Mouse (Mus musculus): Measurements from ENCODE around the gene Hspb7.

Gene Hspb7

GRCm38 (mm10) chr4:141419398-141420191 lies 984 bp upstream of the Hspb7 start:
- DNase-seq (ENCODE audit: low read depth, low spot score), result no peak

DNA sequence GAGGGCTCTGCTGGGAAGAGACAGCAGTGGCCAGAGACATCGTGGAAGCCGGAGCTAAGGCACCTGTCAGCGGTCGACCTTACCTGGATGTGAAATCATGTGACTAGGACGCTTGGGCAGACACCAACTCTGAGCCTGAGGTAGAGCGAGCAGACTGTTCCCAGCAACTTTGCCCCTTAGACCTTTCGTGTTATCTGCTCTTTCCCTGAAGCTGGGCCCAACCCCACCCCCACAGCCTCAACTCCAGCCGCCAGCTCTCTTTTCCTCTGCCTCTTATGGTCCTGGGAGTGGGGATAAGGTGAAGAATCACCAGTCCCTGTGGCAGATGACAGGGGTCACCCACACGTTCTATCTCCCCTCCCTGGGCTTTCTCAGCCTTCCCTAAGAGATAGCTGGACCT lies 307 bp downstream of the Hspb7 start:
- no peak for DNase-seq (ENCODE audit: low read depth, low spot score)

GRCm38 (mm10) chr4:141421423-141421822 lies 844 bp downstream of the Hspb7 start:
- no peak for DNase-seq (ENCODE audit: low read depth, low spot score)

GRCm38 (mm10) chr4:141422841-141423240 lies 2.3 kb downstream of the Hspb7 start:
- DNase-seq (ENCODE audit: low read depth, low spot score), result no peak

DNA sequence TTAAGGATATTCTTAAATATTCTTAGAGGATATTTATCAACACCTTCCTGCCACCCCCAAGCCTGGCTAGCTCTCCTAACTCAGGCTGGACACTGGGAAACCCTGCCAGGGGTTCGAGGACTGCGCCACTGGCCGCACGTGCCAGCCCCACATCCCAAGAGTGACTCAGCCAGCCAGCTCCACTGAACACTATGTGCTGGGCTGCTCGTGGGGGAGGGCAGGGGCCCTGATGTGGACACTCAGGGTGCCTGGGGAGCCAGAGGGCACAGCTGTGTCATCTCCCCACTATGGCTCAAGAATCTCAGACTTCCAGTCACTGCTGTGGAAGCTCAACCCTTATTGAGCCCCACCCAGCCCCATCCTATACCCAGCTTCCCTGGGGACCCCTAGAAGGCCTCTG lies 2.7 kb downstream of the Hspb7 start:
- no peak for DNase-seq (ENCODE audit: low read depth, low spot score)

- DNase-seq (ENCODE audit: low read depth, low spot score), result no peak
Observed at GRCm38 (mm10) chr4:141423691-141424431, 3.3 kb downstream of the Hspb7 start.

DNA sequence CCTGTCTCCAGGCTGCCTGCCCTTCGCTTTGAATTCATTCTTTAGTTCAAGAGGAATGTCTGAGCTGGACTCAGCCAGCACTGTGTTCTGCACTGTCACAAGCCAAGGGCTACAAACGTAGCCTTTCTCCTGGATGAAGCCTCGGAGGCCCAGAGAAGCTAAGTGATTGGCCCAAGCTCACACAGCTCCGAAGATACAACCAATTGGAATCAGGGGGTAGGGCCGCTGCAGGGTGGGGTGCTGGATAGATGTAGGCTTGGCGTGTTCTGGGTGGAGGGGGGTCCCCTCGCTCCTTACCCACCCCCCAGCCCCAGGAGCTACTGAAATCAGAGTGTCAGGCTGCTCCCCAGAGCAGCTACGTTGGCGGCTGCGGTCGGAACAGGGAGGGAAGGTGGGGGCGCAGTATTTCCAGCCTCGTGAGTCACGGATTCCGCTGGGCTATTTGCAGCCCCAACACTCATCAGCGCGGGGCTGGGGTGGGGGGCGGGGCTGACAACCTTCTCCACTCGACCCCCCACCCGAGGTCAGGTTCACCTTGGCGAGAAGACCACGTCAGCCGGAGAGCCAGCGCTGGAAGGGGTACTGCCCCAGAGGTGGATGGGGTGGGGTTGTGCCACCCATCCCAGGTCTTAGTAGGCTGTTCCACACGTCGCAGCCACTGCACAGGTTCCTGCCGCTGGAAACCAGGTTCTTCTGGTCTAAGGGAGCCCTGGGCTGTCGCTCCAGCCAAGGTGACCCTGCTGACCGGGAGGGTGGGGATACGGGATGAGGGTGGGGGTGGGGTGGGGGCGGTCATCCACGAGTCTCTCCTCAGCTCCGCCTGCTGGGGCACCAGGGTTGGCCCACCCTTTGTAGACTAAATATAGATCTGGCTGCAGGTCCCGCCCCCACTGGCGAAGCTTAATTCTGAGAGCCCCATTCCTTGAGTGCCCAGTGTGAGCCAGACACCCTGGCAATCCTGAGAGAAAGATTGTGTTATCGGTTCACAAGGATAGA lies 5.2 kb downstream of the Hspb7 start:
- DNase-seq (ENCODE audit: low read depth, low spot score), result no peak

GRCm38 (mm10) chr4:141426796-141427745 lies 6.5 kb downstream of the Hspb7 start:
- DNase-seq (ENCODE audit: low read depth, low spot score), result no peak

DNA sequence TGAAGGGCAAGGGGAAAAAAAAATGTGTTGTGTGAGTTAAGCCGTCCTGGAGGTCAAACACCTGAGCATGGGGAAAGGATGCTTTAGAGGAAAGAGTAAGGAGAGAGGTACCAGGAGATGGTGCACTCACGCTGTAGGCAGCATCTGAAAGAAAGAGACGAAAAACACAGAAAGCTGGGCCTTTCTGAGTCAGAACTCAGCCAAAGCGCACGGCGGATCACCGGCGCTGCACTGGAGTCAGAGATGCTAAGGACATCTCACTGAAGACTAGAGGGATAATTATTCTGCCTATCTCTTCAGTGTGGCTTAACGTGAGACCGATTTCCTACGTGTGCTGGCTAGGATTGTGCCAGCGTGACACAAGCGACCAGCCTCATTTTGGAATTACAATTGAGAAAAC lies 7.3 kb downstream of the Hspb7 start:
- DNase-seq (ENCODE audit: low read depth, low spot score), result no peak

DNA sequence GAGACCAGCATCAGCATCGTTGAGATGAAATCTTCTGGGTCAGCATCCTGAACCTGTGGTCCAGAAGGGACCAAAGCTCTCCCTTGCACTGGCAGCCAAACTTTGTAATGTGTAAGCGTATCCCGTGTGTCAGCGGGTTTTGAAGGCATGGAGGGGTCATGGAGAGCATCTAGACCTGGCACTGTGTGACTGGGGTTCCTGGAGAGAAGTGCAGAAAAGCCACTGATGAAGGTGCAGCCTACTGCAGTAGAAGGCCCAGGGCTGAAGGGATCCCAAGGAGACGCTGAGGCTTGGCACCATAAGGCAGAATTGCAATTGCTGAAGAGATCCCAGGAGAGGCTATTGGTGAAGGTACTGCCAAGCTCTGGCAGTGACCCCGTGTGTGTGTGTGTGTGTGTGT lies 8.8 kb downstream of the Hspb7 start:
- DNase-seq (ENCODE audit: low read depth, low spot score), result no peak

DNA sequence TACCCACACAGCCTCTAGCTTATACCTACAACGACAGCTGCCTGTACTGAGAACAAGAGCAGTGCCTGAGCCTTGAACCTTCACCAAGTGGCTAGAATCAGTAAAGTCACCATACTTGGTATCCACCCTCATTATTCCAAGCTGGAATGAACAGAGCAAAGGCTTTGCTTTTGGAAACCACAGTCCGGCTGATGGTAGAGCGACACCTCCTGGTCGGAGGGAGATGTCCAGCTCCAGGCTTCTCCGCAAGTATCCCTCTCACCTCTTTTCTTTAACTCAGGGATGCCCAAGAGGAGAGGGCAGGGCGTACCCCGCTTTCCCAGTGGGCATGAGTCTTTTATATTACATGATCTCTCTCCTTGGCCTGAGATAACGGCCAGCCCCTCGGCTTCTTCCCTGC lies 9.3 kb downstream of the Hspb7 start:
- no peak for DNase-seq (ENCODE audit: low read depth, low spot score)

DNA sequence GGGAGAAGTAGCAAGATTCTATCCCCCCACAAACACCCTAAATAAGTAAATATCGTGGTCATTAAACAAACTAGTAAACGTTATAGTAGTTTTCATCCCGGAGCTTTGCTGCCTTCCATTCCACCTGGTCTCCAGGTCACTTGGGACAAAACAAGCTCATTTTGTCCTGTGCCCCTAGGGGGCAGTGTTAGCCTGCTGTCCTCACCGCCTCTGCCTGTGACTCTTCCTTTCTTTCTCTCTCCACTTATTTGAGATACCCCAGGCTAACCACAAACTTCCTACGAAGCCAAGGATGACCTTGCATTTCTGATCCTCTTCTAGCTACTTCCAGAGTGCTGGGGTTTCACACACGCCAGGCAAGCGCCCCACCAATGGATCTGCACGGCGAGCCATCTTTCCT lies 10.4 kb downstream of the Hspb7 start:
- DNase-seq (ENCODE audit: low read depth, low spot score), result no peak

DNA sequence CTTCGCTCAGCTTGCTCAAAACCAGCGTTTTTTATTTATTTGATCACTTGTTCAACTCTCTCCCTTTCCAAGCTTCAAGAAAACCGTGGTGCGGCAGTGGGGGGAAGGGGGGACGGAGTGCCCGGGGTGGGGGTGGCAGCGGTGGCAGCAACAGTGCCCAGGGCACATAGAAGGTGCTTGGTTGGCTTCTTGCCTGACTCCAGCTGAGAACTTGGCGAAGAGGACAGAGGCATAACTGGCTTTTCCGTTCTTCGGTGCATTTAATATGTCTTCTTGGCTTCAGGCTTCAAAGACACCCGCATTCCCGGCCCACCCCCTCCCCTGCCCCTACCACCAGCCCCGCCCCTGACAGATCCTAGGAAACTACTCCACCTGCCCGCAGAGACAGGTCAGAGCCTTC lies 12.1 kb downstream of the Hspb7 start:
- DNase-seq (ENCODE audit: low read depth, low spot score), result no peak

- no peak for DNase-seq (ENCODE audit: low read depth, low spot score)
Observed at GRCm38 (mm10) chr4:141433191-141433590, 12.6 kb downstream of the Hspb7 start.

- no peak for DNase-seq (ENCODE audit: low read depth, low spot score)
Observed at GRCm38 (mm10) chr4:141435974-141436373, 15.4 kb downstream of the Hspb7 start, which contains the start of gene Srarp. Srarp (minus strand) TSS chr4:141436105.

DNA sequence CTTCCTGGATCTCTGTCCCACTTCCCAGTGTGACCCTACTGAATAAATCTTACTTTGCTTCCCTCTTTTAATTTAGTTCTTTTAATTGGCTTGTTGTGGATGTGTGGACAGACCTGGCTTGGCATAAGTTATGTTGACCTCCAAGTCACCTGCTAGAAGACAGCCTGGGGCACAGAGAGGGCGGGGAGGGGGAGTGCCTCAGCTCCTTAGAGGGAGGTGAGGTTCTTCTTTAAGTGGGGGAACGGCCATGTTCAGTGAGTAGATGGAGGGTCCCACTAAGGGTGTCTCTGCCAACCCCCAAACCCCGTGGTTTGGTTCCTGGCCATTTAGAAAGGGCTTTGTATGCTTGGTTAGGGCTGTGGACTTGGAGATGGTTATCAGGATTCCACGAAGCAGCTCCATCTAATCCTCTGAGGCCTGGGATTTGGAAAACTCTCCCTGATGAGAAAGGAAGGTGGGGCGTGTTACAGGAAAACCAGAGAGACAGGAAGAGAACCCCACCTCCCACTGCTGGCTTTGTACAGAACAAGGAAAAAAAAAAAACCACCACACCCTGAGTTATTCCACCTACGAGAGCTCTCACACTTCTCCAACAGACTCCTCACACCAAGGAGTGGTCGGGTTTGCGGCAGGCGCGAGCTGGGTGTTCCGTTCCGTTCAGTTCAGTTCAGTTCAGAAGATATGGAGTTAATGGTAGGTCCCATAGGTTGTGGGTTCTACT lies 18.7 kb downstream of the Hspb7 start:
- DNase-seq (ENCODE audit: low read depth, low spot score), result no peak

DNA sequence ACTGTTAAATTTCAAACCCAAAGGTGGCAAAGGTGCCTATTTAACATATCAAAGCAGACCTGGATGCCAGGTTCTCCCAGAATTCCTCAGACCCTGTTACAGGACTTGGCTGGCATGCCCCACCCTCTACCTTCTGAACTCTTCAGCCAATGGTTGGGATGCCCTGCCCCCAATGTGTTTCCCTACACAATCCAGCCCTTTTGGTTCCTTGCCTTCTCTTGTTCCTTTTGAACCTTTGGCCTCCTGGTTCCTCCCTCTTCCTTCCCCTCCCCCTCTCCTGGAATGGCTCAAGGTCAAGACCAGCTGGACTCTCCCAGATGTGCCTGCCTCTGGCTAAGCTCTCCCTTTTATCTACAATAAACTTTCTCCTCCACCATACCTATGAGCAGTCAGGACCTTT lies 20.3 kb downstream of the Hspb7 start:
- no peak for DNase-seq (ENCODE audit: low read depth, low spot score)

DNA sequence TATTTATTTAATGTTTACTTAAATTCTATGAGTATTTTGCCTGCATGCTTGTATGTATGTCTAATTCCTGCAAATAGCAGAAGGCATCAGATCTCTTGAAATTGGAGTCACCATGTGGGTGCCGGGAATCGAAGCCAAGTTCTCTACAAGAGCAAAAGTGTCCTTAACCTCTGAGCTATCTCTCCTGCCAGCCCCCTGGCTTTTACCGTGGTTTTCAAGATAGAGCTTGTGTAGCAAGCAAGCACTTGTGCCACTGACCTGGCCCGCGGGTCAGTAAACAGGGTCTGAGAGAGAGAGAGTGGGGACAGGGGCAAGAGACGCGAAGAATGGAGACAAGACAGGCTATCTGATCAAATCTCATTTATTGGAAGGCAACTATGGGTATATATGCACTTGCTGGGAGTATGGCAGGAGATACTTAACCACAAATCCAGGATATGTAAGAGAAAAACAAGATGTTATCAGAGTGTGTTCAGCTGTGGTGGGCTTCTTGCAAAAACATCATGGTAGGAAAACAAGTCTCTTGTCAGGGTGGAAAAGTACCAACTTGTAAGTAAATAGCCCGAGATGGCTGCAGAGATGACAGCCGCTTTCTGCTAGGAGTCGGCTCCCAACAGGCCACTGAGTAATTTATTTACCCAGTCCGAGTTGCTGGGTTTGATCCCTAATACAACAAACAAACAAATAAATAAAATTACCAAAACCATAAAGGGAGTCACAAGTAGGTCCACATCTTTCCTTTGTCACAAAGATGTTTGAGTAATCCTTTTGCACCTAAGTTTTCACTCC lies 23.3 kb downstream of the Hspb7 start:
- no peak for DNase-seq (ENCODE audit: low read depth, low spot score)
